Mouse (Mus musculus) gastrocnemius, adult 2 months (tissue): ENCODE measurements around the gene Ipmk. TPM values are rescaled to one million over a fixed set of nuclear protein-coding genes. Genes with fewer than 3 reads are reported as not detected.
A peak's percentile ranks its signal among the peaks of the same experiment; 100 is the strongest.

Experiments
- DNase-seq: peaks from one replicate; pipeline ENCODE4 v3.0.0; 2022
- H3K27ac ChIP-seq: fragments of 200-600 bp; 2 replicates; pipeline ENCODE4 v1.8.1; 2022; ENCODE audit warnings: mild to moderate bottlenecking
- H3K4me3 ChIP-seq: fragments of 200-600 bp; 2 replicates; pipeline ENCODE4 v1.8.1; 2022; ENCODE audit warnings: mild to moderate bottlenecking, moderate library complexity
- CTCF ChIP-seq: fragments of 200-600 bp; IDR thresholded peaks from 2 replicates; pipeline ENCODE4 v1.8.1; 2022; ENCODE audit warnings: antibody characterized with exemption, mild to moderate bottlenecking, moderate library complexity
- intact Hi-C: fragments of 180-260 bp; cut with DNase I; formaldehyde crosslinking; loops from one replicate; pipeline ENCODE4 v1.15.1; 2025
- total RNA-seq, 2 experiments: library from RNA; stranded (reverse); gene quantifications; 2 replicates each; pipeline ENCODE4 v1.2.3; 2021

Gene Ipmk
- total RNA-seq, 2 experiments from 2014 or later: 18.1 to 20.6 TPM

- TF ChIP-seq CTCF: no peak
- Histone ChIP-seq H3K4me3 (no peak overlapping the region), H3K27ac (no peak overlapping the region)
- intact Hi-C loops: no loop called here
- no peak for DNase-seq
Observed at GRCm38 (mm10) chr10:71384159-71385044, 36.8 kb downstream of the Ipmk start.

GRCm38 (mm10) chr10:71389311-71389710, 41.7 kb downstream of the Ipmk start:
- TF ChIP-seq CTCF: no peak
- Histone ChIP-seq H3K4me3 (no peak overlapping the region), H3K27ac (no peak overlapping the region)
- no peak for DNase-seq
- intact Hi-C loops: no loop called here

- DNase-seq: no peak
- H3K27ac ChIP-seq: no peak overlapping the region
- no peak for TF ChIP-seq CTCF
- intact Hi-C loops: no loop called here
- H3K4me3 ChIP-seq: no peak overlapping the region
Observed at GRCm38 (mm10) chr10:71398383-71399145, 51.0 kb downstream of the Ipmk start.

GRCm38 (mm10) chr10:71399399-71399798, 51.8 kb downstream of the Ipmk start:
- intact Hi-C loops: no loop called here
- TF ChIP-seq CTCF: no peak
- Histone ChIP-seq H3K4me3 (no peak overlapping the region), H3K27ac (no peak overlapping the region)
- DNase-seq: no peak

- DNase-seq: no peak
- H3K27ac ChIP-seq: no peak overlapping the region
- intact Hi-C loops: no loop called here
- no peak for TF ChIP-seq CTCF
- no peak overlapping the region for H3K4me3 ChIP-seq
Observed at GRCm38 (mm10) chr10:71399987-71400386, 52.4 kb downstream of the Ipmk start.

- DNase-seq: no peak
Observed at GRCm38 (mm10) chr10:71400818-71401646, 53.5 kb downstream of the Ipmk start.

GRCm38 (mm10) chr10:71403638-71404037, 56.1 kb downstream of the Ipmk start:
- no peak overlapping the region for H3K27ac ChIP-seq
- TF ChIP-seq CTCF: no peak
- no peak overlapping the region for H3K4me3 ChIP-seq
- intact Hi-C loops: no loop called here
- DNase-seq: no peak

More at GRCm38 (mm10) chr10:71400818-71401646, 53.5 kb downstream of the Ipmk start:
- no peak overlapping the region for H3K27ac ChIP-seq
- H3K4me3 ChIP-seq: no peak overlapping the region
- TF ChIP-seq CTCF: peak; percentile 96
- intact Hi-C loops: loop anchor here (1.0 kb wide), 1 partner anchor 74 kb away; no protein-coding TSS in a partner anchor

GRCm38 (mm10) chr10:71405523-71406217, 58.1 kb downstream of the Ipmk start:
- no peak overlapping the region for H3K4me3 ChIP-seq
- DNase-seq: no peak
- H3K27ac ChIP-seq: no peak overlapping the region
- intact Hi-C loops: no loop called here
- no peak for TF ChIP-seq CTCF

GRCm38 (mm10) chr10:71409948-71410347, 62.4 kb downstream of the Ipmk start:
- Histone ChIP-seq H3K4me3 (no peak overlapping the region), H3K27ac (no peak overlapping the region)
- DNase-seq: no peak
- no peak for TF ChIP-seq CTCF
- intact Hi-C loops: no loop called here

GRCm38 (mm10) chr10:71413401-71413800, 65.8 kb downstream of the Ipmk start:
- Histone ChIP-seq H3K27ac (peak overlapping the region; percentile 48; the same call in 1 of the 2 replicates), H3K4me3 (peak overlapping the region; percentile 47)
- DNase-seq: no peak
- TF ChIP-seq CTCF: no peak
- intact Hi-C loops: no loop called here

- intact Hi-C loops: no loop called here
- Histone ChIP-seq H3K27ac (no peak overlapping the region), H3K4me3 (no peak overlapping the region)
- no peak for DNase-seq
- no peak for TF ChIP-seq CTCF
Observed at GRCm38 (mm10) chr10:71421531-71421930, 74.0 kb downstream of the Ipmk start.
